Mouse (Mus musculus) midbrain, embryonic 14.5 days (tissue): Measurements from ENCODE around the gene Kcnq1. TPM values are rescaled to one million over a fixed set of nuclear protein-coding genes. Genes with fewer than 3 reads are reported as not detected.

ENCODE experiments used
- ATAC-seq: fragments of 200-750 bp; cut with Nextera tagmentation; 2 replicates; pipeline ENCODE4 v1.8.0; 2017; ENCODE audit warnings: moderate number of reproducible peaks, moderate library complexity; ENCODE audit not compliant: low FRiP score, low TSS enrichment
- DNase-seq: peaks from one replicate; pipeline ENCODE4 v3.0.0-alpha.2; 2015
- H3K27ac ChIP-seq: fragments of 300-500 bp; sonication (generic); replicated peaks from 2 replicates; pipeline ENCODE4 v1.5.1; 2014; ENCODE audit warnings: mild to moderate bottlenecking, low read depth, low read length, moderate library complexity
- H3K27me3 ChIP-seq: fragments of 300-500 bp; sonication (generic); 2 replicates; pipeline ENCODE4 v1.6.1; 2014; ENCODE audit warnings: low read length, control low read depth, mixed read lengths; ENCODE audit not compliant: control insufficient read depth, insufficient read depth
- H3K36me3 ChIP-seq: fragments of 300-500 bp; sonication (generic); 2 replicates; pipeline ENCODE4 v1.6.1; 2014; ENCODE audit warnings: low read length, control low read depth; ENCODE audit not compliant: control insufficient read depth, insufficient read depth
- H3K4me1 ChIP-seq: fragments of 300-500 bp; sonication (generic); 2 replicates; pipeline ENCODE4 v1.6.1; 2014; ENCODE audit warnings: mild to moderate bottlenecking, antibody characterized with exemption, low read length, control low read depth; ENCODE audit not compliant: control insufficient read depth, insufficient read depth
- H3K4me2 ChIP-seq: fragments of 300-500 bp; sonication (generic); 2 replicates; pipeline ENCODE4 v1.6.1; 2014; ENCODE audit warnings: mild to moderate bottlenecking, low read length, moderate library complexity
- H3K4me3 ChIP-seq: fragments of 300-500 bp; sonication (generic); replicated peaks from 2 replicates; pipeline ENCODE4 v1.5.1; 2014; ENCODE audit warnings: low read depth, low read length
- H3K9ac ChIP-seq: fragments of 300-500 bp; sonication (generic); replicated peaks from 2 replicates; pipeline ENCODE4 v1.6.1; 2014; ENCODE audit warnings: mild to moderate bottlenecking, low read length, moderate library complexity
- H3K9me3 ChIP-seq: fragments of 300-500 bp; sonication (generic); 2 replicates; pipeline ENCODE4 v1.6.1; 2016; ENCODE audit warnings: low read length, control low read depth, mixed read lengths; ENCODE audit not compliant: control insufficient read depth
- WGBS: fragments of 180-500 bp; shearing (Covaris S2); extraction: QIAGEN DNeasy Blood & Tissue Kit; methylation state at CpG from one replicate; pipeline ENCODE4 v1.1.7; 2014; 5-methylcytosine and 5-hydroxymethylcytosine counted together
- polyA plus RNA-seq: library from polyadenylated mRNA; unstranded; fragments of >200 nt; fragmentation: Nextera tagmentation; extraction: Ambion mirVana; gene quantifications from 2 replicates; pipeline ENCODE4 v1.2.1, GENCODE M21; 2014

The Kcnq1 gene
- polyA plus RNA-seq, 1 experiment from 2014 or later = 1.2 TPM

GRCm38 (mm10) chr7:143303557-143303956 lies 197.4 kb downstream of the Kcnq1 start:
- Histone ChIP-seq H3K9ac (no peak overlapping the region), H3K27ac (no peak overlapping the region), H3K4me2 (no peak overlapping the region), H3K4me3 (no peak overlapping the region), H3K27me3 (no peaks in the 10 kb centered on the region), H3K4me1 (peaks cover 5% of the 10 kb centered on the region; the same call in 1 of the 2 replicates), H3K36me3 (no peaks in the 10 kb centered on the region), H3K9me3 (no peaks in the 10 kb centered on the region)
- WGBS = 95% methylated on average over 5 of the region's 5 CpGs
- no peak for ATAC-seq
- DNase-seq = no peak

GRCm38 (mm10) chr7:143305808-143306207 lies 199.6 kb downstream of the Kcnq1 start:
- ATAC-seq (no peak), DNase-seq (peak; percentile 21)
- Histone ChIP-seq H3K36me3 (no peaks in the 10 kb centered on the region), H3K4me3 (no peak overlapping the region), H3K27me3 (no peaks in the 10 kb centered on the region), H3K9me3 (no peaks in the 10 kb centered on the region), H3K9ac (no peak overlapping the region; the same call in 1 of the 2 replicates), H3K27ac (no peak overlapping the region), H3K4me2 (no peak overlapping the region), H3K4me1 (no peaks in the 10 kb centered on the region)
- WGBS = 39% methylated on average over 10 of the region's 10 CpGs

- Histone ChIP-seq H3K4me2 (no peak overlapping the region), H3K27ac (no peak overlapping the region), H3K27me3 (no peaks in the 10 kb centered on the region), H3K9me3 (no peaks in the 10 kb centered on the region), H3K4me1 (no peaks in the 10 kb centered on the region), H3K9ac (no peak overlapping the region), H3K4me3 (no peak overlapping the region), H3K36me3 (no peaks in the 10 kb centered on the region)
- DNase-seq = no peak
- ATAC-seq = no peak
- 98% methylated on average over 1 of the region's 1 CpGs for WGBS
Measured at GRCm38 (mm10) chr7:143308001-143308400, 201.8 kb downstream of the Kcnq1 start.

GRCm38 (mm10) chr7:143310311-143310710 lies 204.1 kb downstream of the Kcnq1 start:
- no peak for DNase-seq
- ATAC-seq = no peak
- Histone ChIP-seq H3K4me1 (no peaks in the 10 kb centered on the region), H3K9me3 (no peaks in the 10 kb centered on the region), H3K27me3 (no peaks in the 10 kb centered on the region), H3K4me3 (no peak overlapping the region), H3K4me2 (no peak overlapping the region), H3K36me3 (no peaks in the 10 kb centered on the region), H3K27ac (no peak overlapping the region), H3K9ac (no peak overlapping the region)
- WGBS = 58% methylated on average over 3 of the region's 3 CpGs

- Histone ChIP-seq H3K4me1 (no peaks in the 10 kb centered on the region), H3K9me3 (no peaks in the 10 kb centered on the region), H3K4me2 (no peak overlapping the region), H3K9ac (no peak overlapping the region), H3K4me3 (no peak overlapping the region), H3K36me3 (no peaks in the 10 kb centered on the region), H3K27me3 (no peaks in the 10 kb centered on the region), H3K27ac (no peak overlapping the region)
- ATAC-seq (no peak), DNase-seq (no peak)
- 81% methylated on average over 8 of the region's 8 CpGs for WGBS
Measured at GRCm38 (mm10) chr7:143310847-143311246, 204.7 kb downstream of the Kcnq1 start.

GRCm38 (mm10) chr7:143311471-143311870 lies 205.3 kb downstream of the Kcnq1 start:
- Histone ChIP-seq H3K4me1 (no peaks in the 10 kb centered on the region), H3K27ac (no peak overlapping the region), H3K9ac (no peak overlapping the region), H3K9me3 (no peaks in the 10 kb centered on the region), H3K4me3 (no peak overlapping the region), H3K27me3 (no peaks in the 10 kb centered on the region), H3K4me2 (no peak overlapping the region), H3K36me3 (no peaks in the 10 kb centered on the region)
- ATAC-seq = no peak
- DNase-seq = no peak
- WGBS = 90% methylated on average over 7 of the region's 7 CpGs

GRCm38 (mm10) chr7:143313572-143314319 lies 207.6 kb downstream of the Kcnq1 start:
- no peak overlapping the region for H3K9ac ChIP-seq
- no peaks in the 10 kb centered on the region for H3K9me3 ChIP-seq
- DNase-seq (no peak), ATAC-seq (no peak)
- no peaks in the 10 kb centered on the region for H3K36me3 ChIP-seq
- H3K27me3 ChIP-seq = no peaks in the 10 kb centered on the region
- H3K4me3 ChIP-seq = no peak overlapping the region
- WGBS = 85% methylated on average over 11 of the region's 11 CpGs
- no peak overlapping the region for H3K27ac ChIP-seq
- no peaks in the 10 kb centered on the region for H3K4me1 ChIP-seq
- no peak overlapping the region for H3K4me2 ChIP-seq

GRCm38 (mm10) chr7:143318512-143318911 lies 212.3 kb downstream of the Kcnq1 start:
- Histone ChIP-seq H3K36me3 (no peaks in the 10 kb centered on the region), H3K4me1 (no peaks in the 10 kb centered on the region), H3K4me3 (no peak overlapping the region), H3K27me3 (no peaks in the 10 kb centered on the region), H3K4me2 (no peak overlapping the region), H3K9me3 (no peaks in the 10 kb centered on the region), H3K9ac (no peak overlapping the region), H3K27ac (no peak overlapping the region)
- ATAC-seq (no peak), DNase-seq (no peak)
- 81% methylated on average over 5 of the region's 5 CpGs for WGBS

GRCm38 (mm10) chr7:143320367-143320766 lies 214.2 kb downstream of the Kcnq1 start:
- no peaks in the 10 kb centered on the region for H3K27me3 ChIP-seq
- ATAC-seq (no peak), DNase-seq (no peak)
- no peaks in the 10 kb centered on the region for H3K4me1 ChIP-seq
- no peak overlapping the region for H3K4me2 ChIP-seq
- H3K27ac ChIP-seq = no peak overlapping the region
- H3K36me3 ChIP-seq = no peaks in the 10 kb centered on the region
- H3K4me3 ChIP-seq = no peak overlapping the region
- WGBS = 83% methylated on average over 8 of the region's 8 CpGs
- H3K9me3 ChIP-seq = no peaks in the 10 kb centered on the region
- H3K9ac ChIP-seq = no peak overlapping the region
